Comparison of ENCODE assay signal across 24 mouse cellular contexts in genomic region chr19:10168441-10168840, GRCm38 (mm10). TPM values are rescaled to one million over a fixed set of nuclear protein-coding genes. Genes with fewer than 3 reads are reported as not detected.
DNase-seq lines count a peak whose midpoint lies in the region; ATAC-seq and TF ChIP-seq lines count a peak whose summit lies in the region.
"Had no signal": no experiment of that assay in that cellular context is flagged by ENCODE, and none has a peak within 500 bp of the region (broad histone marks: within the 10 kb centered on the region; RNA-seq: fewer than 3 reads in every experiment).

No protein-coding gene starts in this region.

- WGBS in liver, adult 2 months: 20% methylated on average over 3 of the region's 3 CpGs
- 90% methylated on average over 3 of the region's 3 CpGs for WGBS in midbrain, embryonic 11.5 days
- WGBS in midbrain, postnatal 0 days: 82% methylated on average over 3 of the region's 3 CpGs

- no peak for ATAC-seq in midbrain, embryonic 11.5 days (ENCODE audit: low FRiP score)
- no peak for ATAC-seq in midbrain, postnatal 0 days (ENCODE audit: low FRiP score)
- ATAC-seq: activated CD4-positive, CD25-positive, alpha-beta regulatory T cell, adult 4 months; CD4-positive, CD25-positive, alpha-beta regulatory T cell, adult 4 months; forebrain, embryonic 13.5 days; forebrain, embryonic 15.5 days; Patski had no signal

- H3K4me1 ChIP-seq in liver, adult 2 months (ENCODE audit: control insufficient read depth, insufficient read depth, low read length): peaks cover 20% of the 10 kb centered on the region
- H3K4me1 ChIP-seq in midbrain, embryonic 11.5 days (ENCODE audit: control insufficient read depth, insufficient read depth, low read length): no peaks in the 10 kb centered on the region
- no peaks in the 10 kb centered on the region for H3K4me1 ChIP-seq in midbrain, postnatal 0 days (ENCODE audit: insufficient read depth, low read length)
- H3K4me1 ChIP-seq: embryonic facial prominence, embryonic 10.5 days; embryonic facial prominence, embryonic 12.5 days; forebrain, embryonic 13.5 days; forebrain, embryonic 15.5 days had no signal

- no peak for TF ChIP-seq CTCF in liver, adult 2 months (IDR thresholded peaks at IDR 0.05; ENCODE audit: low read depth, low read length)
- TF ChIP-seq CTCF in midbrain, postnatal 0 days (IDR thresholded peaks at IDR 0.05): no peak

- no peak for TF ChIP-seq POLR2A in liver, adult 2 months (IDR thresholded peaks at IDR 0.05; ENCODE audit: extremely low read depth, insufficient read depth, low read length)

- no peaks in the 10 kb centered on the region for H3K9me3 ChIP-seq in midbrain, embryonic 11.5 days (ENCODE audit: control insufficient read depth, low read length)
- no peaks in the 10 kb centered on the region for H3K9me3 ChIP-seq in midbrain, postnatal 0 days (ENCODE audit: low read length)
- H3K9me3 ChIP-seq: embryonic facial prominence, embryonic 10.5 days; embryonic facial prominence, embryonic 12.5 days; forebrain, embryonic 13.5 days; forebrain, embryonic 15.5 days; G1E had no signal

- H3K79me2 ChIP-seq in liver, adult 2 months (ENCODE audit: control insufficient read depth, insufficient read depth, low read length): no peaks in the 10 kb centered on the region

- H3K27me3 ChIP-seq in liver, adult 2 months (ENCODE audit: control insufficient read depth, insufficient read depth, low read length): no peaks in the 10 kb centered on the region
- H3K27me3 ChIP-seq in midbrain, embryonic 11.5 days (ENCODE audit: control insufficient read depth, insufficient read depth, low read length): no peaks in the 10 kb centered on the region
- no peaks in the 10 kb centered on the region for H3K27me3 ChIP-seq in midbrain, postnatal 0 days (ENCODE audit: insufficient read depth, low read length)
- H3K27me3 ChIP-seq: CH12.LX; embryonic facial prominence, embryonic 12.5 days; forebrain, embryonic 13.5 days; forebrain, embryonic 15.5 days; Patski had no signal

- no peak overlapping the region for H3K9ac ChIP-seq in liver, adult 2 months (ENCODE audit: low read depth, low read length)
- no peak overlapping the region for H3K9ac ChIP-seq in midbrain, embryonic 11.5 days (ENCODE audit: low read length)
- H3K9ac ChIP-seq in midbrain, postnatal 0 days (replicated peaks; ENCODE audit: low read length, poor library complexity, severe bottlenecking): no peak overlapping the region
- H3K9ac ChIP-seq: embryonic facial prominence, embryonic 12.5 days; forebrain, embryonic 13.5 days; forebrain, embryonic 15.5 days had no signal

- peak; percentile 4 for DNase-seq in heart, adult 11 months
- DNase-seq in heart, adult 9 months (ENCODE audit: low spot score in 2 of 2): no peak
- DNase-seq in liver, adult 2 months (ENCODE audit: extremely low read depth, low read depth, low spot score): peak; percentile 93
- DNase-seq in liver: no peak
- DNase-seq in midbrain, embryonic 11.5 days (ENCODE audit: low spot score, missing footprints): peak; percentile 44
- no peak for DNase-seq in midbrain, postnatal 0 days (ENCODE audit: low spot score)
- DNase-seq: adrenal gland, adult 8-10 months; adrenal gland, postnatal 14 days; adrenal gland, postnatal 36 days; B cell, adult 2 months; cerebellum, adult 11-12 months; cerebellum, adult 2 months; cerebellum, adult 9-10 months; cerebellum, postnatal 10 days; cerebellum, postnatal 25 days had no signal

- no peak overlapping the region for H3K4me3 ChIP-seq in liver, adult 2 months (ENCODE audit: insufficient read depth, low read depth, low read length)
- H3K4me3 ChIP-seq in midbrain, embryonic 11.5 days (ENCODE audit: low read depth, low read length): no peak overlapping the region
- H3K4me3 ChIP-seq in midbrain, postnatal 0 days (ENCODE audit: low read depth, low read length): no peak overlapping the region
- H3K4me3 ChIP-seq: embryonic facial prominence, embryonic 10.5 days; embryonic facial prominence, embryonic 12.5 days; forebrain, embryonic 13.5 days; forebrain, embryonic 15.5 days had no signal

- no peak overlapping the region for H3K4me2 ChIP-seq in midbrain, embryonic 11.5 days
- H3K4me2 ChIP-seq in midbrain, postnatal 0 days (ENCODE audit: low read depth, low read length, poor library complexity, severe bottlenecking): no peak overlapping the region
- H3K4me2 ChIP-seq: embryonic facial prominence, embryonic 12.5 days; forebrain, embryonic 13.5 days; forebrain, embryonic 15.5 days had no signal

- H3K36me3 ChIP-seq in liver, adult 2 months (ENCODE audit: control insufficient read depth, insufficient read depth, low read length): no peaks in the 10 kb centered on the region
- H3K36me3 ChIP-seq in midbrain, embryonic 11.5 days (ENCODE audit: control insufficient read depth, insufficient read depth, low read length): no peaks in the 10 kb centered on the region
- no peaks in the 10 kb centered on the region for H3K36me3 ChIP-seq in midbrain, postnatal 0 days (ENCODE audit: insufficient read depth, low read length)
- H3K36me3 ChIP-seq: embryonic facial prominence, embryonic 10.5 days; embryonic facial prominence, embryonic 12.5 days; forebrain, embryonic 15.5 days; G1E had no signal

- H3K27ac ChIP-seq in liver, adult 2 months (replicated peaks; ENCODE audit: insufficient read depth, low read depth, low read length): peak overlapping the region; percentile 62
- no peak overlapping the region for H3K27ac ChIP-seq in midbrain, embryonic 11.5 days (ENCODE audit: low read depth, low read length)
- no peak overlapping the region for H3K27ac ChIP-seq in midbrain, postnatal 0 days (ENCODE audit: low read depth, low read length)
- H3K27ac ChIP-seq: embryonic facial prominence, embryonic 10.5 days; embryonic facial prominence, embryonic 12.5 days; forebrain, embryonic 13.5 days; forebrain, embryonic 15.5 days had no signal

RNA-seq across cellular contexts. Expression of gene Fads1, which starts 14.2 kb away (rescaled TPM):
- total RNA-seq in liver, adult 2 months (2014; rRNA removed): 238 and 300 TPM in 2 replicates
- polyA plus RNA-seq in liver, adult 2 months (2012; rRNA removed): 297 and 352 TPM in 2 replicates
- polyA plus RNA-seq in midbrain, embryonic 11.5 days (2014; fragmentation: Nextera tagmentation; extraction: Ambion mirVana): 152 and 155 TPM in 2 replicates
- total RNA-seq in midbrain, postnatal 0 days (2014; rRNA removed): 180 and 184 TPM in 2 replicates
- 150 and 153 TPM in 2 replicates for polyA plus RNA-seq in midbrain, postnatal 0 days (2015; fragmentation: Nextera tagmentation; extraction: Ambion mirVana)

RNA-seq across cellular contexts. Expression of gene Tmem258, which starts 35.4 kb away (rescaled TPM):
- 41.1 and 63.0 TPM in 2 replicates for total RNA-seq in liver, adult 2 months (2014; rRNA removed)
- polyA plus RNA-seq in liver, adult 2 months (2012; rRNA removed): 80.0 and 133 TPM in 2 replicates
- polyA plus RNA-seq in midbrain, embryonic 11.5 days (2014; fragmentation: Nextera tagmentation; extraction: Ambion mirVana): 334 and 352 TPM in 2 replicates
- 61.4 and 84.7 TPM in 2 replicates for total RNA-seq in midbrain, postnatal 0 days (2014; rRNA removed)
- polyA plus RNA-seq in midbrain, postnatal 0 days (2015; fragmentation: Nextera tagmentation; extraction: Ambion mirVana): 279 and 299 TPM in 2 replicates

RNA-seq across cellular contexts. Expression of gene Fen1, which starts 35.5 kb away (rescaled TPM):
- 3.0 and 4.6 TPM in 2 replicates for total RNA-seq in liver, adult 2 months (2014; rRNA removed)
- polyA plus RNA-seq in liver, adult 2 months (2012; rRNA removed): 2.3 and 2.5 TPM in 2 replicates
- polyA plus RNA-seq in midbrain, embryonic 11.5 days (2014; fragmentation: Nextera tagmentation; extraction: Ambion mirVana): 121 and 128 TPM in 2 replicates
- total RNA-seq in midbrain, postnatal 0 days (2014; rRNA removed): 19.8 and 20.9 TPM in 2 replicates
- polyA plus RNA-seq in midbrain, postnatal 0 days (2015; fragmentation: Nextera tagmentation; extraction: Ambion mirVana): 20.5 and 21.8 TPM in 2 replicates

Comparison
In these comparisons a context has a peak if more than half of its experiments do, and no peak if none do; other contexts are left out.
1. DNase-seq: peak in heart, adult 11 months (single experiment), liver, adult 2 months (single experiment) and midbrain, embryonic 11.5 days (single experiment); none in heart, adult 9 months (0 of 2), liver (single experiment) and midbrain, postnatal 0 days (single experiment).